ENCODE assay signal across 9 mouse cellular contexts in the genomic region with DNA sequence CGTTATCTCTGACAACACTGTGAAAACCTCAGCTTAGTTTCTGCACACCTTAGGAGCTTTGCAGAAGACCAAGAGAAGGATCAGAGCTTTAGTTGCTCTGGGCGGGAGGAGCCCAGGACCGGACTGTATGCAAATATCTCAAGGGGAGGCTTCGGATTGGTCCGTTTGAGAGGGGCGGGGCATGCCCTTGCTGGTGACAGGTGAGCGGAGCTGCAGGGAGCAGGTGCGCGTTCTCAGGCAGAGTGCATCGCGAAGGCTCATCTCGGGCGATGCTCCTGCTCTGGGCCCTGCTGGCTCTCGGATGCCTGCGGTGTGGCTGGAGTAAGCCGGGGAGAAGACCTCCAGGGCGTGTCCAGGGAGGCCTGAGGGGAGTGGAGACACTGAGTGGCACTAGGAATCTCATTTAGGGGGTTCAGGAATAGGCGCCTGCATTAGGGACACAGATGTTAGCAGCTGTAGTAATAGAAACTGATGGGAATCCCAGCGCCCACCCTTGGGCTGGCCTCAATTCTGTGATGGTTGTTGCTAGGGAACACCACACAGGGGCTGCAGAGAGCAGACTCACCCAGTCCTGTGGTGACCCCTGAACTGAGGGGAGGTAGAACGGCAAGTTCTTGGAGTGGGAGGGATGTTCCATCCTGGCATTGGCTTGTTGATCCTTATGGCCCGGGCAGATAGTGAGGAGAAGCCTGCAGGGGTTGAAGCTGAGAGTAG. TPM values are rescaled to one million over a fixed set of nuclear protein-coding genes. Genes with fewer than 3 reads are reported as not detected.
DNase-seq lines count a peak whose midpoint lies in the region; ATAC-seq and TF ChIP-seq lines count a peak whose summit lies in the region.
"Had no signal": no experiment of that assay in that cellular context is flagged by ENCODE, and none has a peak within 500 bp of the region (broad histone marks: within the 10 kb centered on the region; RNA-seq: fewer than 3 reads in every experiment).

A gene (plus strand): TSS at position 191 of the 714 bp plus-strand sequence.

- H3K27me3 ChIP-seq in intestine, postnatal 0 days (replicated peaks; ENCODE audit: control insufficient read depth, insufficient read depth, low read length), result no peaks in the 10 kb centered on the region

- no peaks in the 10 kb centered on the region for H3K9me3 ChIP-seq in intestine, postnatal 0 days (ENCODE audit: control insufficient read depth)
- H3K9me3 ChIP-seq: liver, embryonic 15.5 days had no signal

- no peaks in the 10 kb centered on the region for H3K36me3 ChIP-seq in intestine, postnatal 0 days (ENCODE audit: control insufficient read depth, insufficient read depth)
- H3K36me3 ChIP-seq: liver, embryonic 15.5 days had no signal

- no peak within 1 kb of the TSS for H3K9ac ChIP-seq in intestine, postnatal 0 days (ENCODE audit: low read depth, low read length)
- H3K9ac ChIP-seq: liver, embryonic 15.5 days had no signal

- 8% methylated on average over 21 of the region's 21 CpGs for WGBS in intestine, postnatal 0 days

- no peak within 1 kb of the TSS for H3K4me3 ChIP-seq in intestine, postnatal 0 days (ENCODE audit: low read depth, low read length)
- H3K4me3 ChIP-seq: liver, embryonic 15.5 days had no signal

- DNase-seq in CD4-positive, CD25-positive, alpha-beta regulatory T cell, adult 2 months (ENCODE audit: low read depth, low spot score), result peak; percentile 28
- peak; percentile 43 to 58 for DNase-seq in cerebellum, postnatal 36 days
- DNase-seq in lung, postnatal 10 days, result peak; percentile 69
- DNase-seq in thymus, postnatal 10 days (ENCODE audit: low spot score in 2 of 2), result peak; percentile 20 to 28
- DNase-seq in ovary, adult 18-20 months (ENCODE audit: low spot score), result no peak
- DNase-seq in gastrocnemius, adult 8-10 months (ENCODE audit: low spot score in 2 of 2), result no peak

- no peak for ATAC-seq in CD4-positive, CD25-positive, alpha-beta regulatory T cell, adult 4 months
- peak; percentile 83 for ATAC-seq in intestine, postnatal 0 days

- no peaks in the 10 kb centered on the region for H3K4me1 ChIP-seq in intestine, postnatal 0 days (replicated peaks; ENCODE audit: control insufficient read depth, insufficient read depth, low read length)
- H3K4me1 ChIP-seq: liver, embryonic 15.5 days had no signal

- TF ChIP-seq CTCF in intestine, postnatal 0 days (IDR thresholded peaks at IDR 0.05; ENCODE audit: low read depth), result no peak

- no peak within 1 kb of the TSS; the same call in 1 of the 2 replicates for H3K4me2 ChIP-seq in intestine, postnatal 0 days (replicated peaks; ENCODE audit: low read depth)
- H3K4me2 ChIP-seq: liver, embryonic 15.5 days had no signal

- H3K27ac ChIP-seq in intestine, postnatal 0 days (ENCODE audit: low read depth, low read length), result no peak within 1 kb of the TSS
- H3K27ac ChIP-seq: liver, embryonic 15.5 days had no signal

RNA-seq across cellular contexts. Expression of the gene that starts here (rescaled TPM):
- not detected for polyA plus RNA-seq in CD4-positive, CD25-positive, alpha-beta regulatory T cell, adult 4 months (2017; shearing (Covaris generic))
- 2.0 and 2.2 TPM in 2 replicates for polyA plus RNA-seq in intestine, postnatal 0 days (2015; fragmentation: Nextera tagmentation; extraction: Ambion mirVana)
- not detected for total RNA-seq in gastrocnemius, adult 8-10 months (2022)
- polyA plus RNA-seq: liver, embryonic 15.5 days had no signal

Comparison
In these comparisons a context has a peak if more than half of its experiments do, and no peak if none do; other contexts are left out.
1. DNase-seq: peak in CD4-positive, CD25-positive, alpha-beta regulatory T cell, adult 2 months (single experiment), cerebellum, postnatal 36 days (2 of 2), lung, postnatal 10 days (single experiment) and thymus, postnatal 10 days (2 of 2); none in ovary, adult 18-20 months (single experiment) and gastrocnemius, adult 8-10 months (0 of 2).